Mouse (Mus musculus): ENCODE data around the gene Cd79a.

Cd79a gene

DNA sequence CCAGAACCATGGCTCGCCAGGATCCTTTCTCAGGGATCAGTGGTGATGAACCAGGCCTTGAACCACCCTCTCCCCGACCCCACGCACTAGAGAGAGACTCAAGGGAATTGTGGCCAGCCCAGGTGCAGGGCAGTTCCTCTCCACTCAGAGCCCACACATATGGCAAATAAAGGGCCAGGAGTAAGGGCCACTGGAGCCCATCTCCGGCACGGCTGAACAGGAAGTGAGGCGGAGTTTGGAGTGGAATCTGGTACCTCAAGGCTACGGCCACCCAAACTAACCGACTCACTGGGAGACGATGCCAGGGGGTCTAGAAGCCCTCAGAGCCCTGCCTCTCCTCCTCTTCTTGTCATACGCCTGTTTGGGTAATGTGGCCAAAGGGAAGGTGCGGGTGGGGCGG lies at the start of gene Cd79a:
Gene Cd79a, plus strand, starts transcription at position 158 of the 400 bp plus-strand sequence.
- in situ Hi-C loops (cut with MboI, MseI) = no loop called here

DNA sequence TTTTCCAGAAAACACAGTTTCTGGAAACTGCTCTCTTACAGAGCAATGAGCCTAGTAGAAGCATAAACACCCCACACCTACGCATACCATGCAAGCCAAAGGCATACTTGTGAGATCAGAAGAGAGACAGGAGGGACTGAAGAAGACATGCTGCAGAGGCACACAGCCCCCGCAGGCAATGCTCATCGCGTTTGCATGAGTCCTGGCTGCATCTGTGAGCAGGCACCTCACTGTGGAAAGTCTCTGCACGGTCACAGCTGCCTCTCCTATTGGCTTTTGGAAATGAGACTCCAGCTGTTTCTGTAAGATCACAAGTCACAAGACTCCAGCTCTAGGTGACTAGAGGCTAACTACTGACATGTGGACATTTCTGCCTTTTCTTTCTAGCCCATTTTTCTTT lies 47.0 kb upstream of the Cd79a start:
- in situ Hi-C loops (cut with MboI, MseI) = no loop called here

DNA sequence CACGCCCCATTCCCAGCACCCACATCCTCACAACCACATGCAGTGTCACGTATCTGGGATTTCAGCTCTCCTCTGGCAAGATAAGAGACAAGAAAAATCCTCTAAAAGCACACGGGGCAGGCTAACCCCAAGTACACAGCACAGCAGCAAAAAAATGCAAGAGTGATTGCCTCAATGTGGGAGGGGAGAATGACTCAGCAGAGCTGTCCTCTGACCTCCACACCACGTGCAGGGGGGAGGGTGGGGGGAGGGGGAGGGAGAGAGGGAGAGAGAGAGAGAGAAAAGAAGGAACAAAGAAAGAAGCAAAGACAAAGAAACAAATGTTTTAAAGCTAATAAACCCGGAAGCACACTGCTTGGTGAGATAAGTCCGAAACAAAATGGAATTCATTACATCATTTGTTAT lies 46.3 kb upstream of the Cd79a start:
- in situ Hi-C loops (cut with MboI, MseI) = no loop called here

DNA sequence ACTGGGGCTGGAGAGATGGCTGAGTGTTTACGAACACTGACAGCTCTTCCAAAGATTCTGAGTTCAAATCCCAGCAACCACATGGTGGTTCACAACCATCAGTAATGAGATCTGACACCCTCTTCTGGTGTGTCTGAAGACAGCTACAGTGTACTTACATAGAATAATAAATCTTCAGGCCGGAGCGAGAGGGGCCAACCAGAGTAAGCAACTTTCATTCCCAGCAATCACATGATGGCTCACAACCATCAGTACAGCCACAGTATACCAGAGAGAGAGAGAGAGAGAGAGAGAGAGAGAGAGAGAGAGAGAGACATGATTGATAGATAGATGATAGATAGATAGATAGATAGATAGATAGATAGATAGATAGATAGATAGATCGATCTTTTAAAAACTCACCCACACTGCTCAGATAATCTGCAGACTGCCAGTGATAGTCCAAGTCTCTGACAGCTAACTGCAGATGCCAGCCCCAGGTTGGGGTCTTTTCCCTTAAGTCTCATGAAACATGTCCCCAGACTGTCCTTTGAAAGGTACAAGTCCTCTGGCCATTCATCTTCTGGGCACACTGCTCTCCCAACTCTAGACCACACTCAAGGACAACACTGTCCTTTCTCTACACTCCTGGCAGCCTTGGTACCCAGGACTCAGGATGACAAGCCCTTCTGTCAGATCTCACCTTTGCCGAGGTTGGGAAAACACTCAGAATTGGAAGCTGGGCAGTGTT lies 45.4 kb upstream of the Cd79a start:
- in situ Hi-C loops (cut with MboI, MseI) = no loop called here

DNA sequence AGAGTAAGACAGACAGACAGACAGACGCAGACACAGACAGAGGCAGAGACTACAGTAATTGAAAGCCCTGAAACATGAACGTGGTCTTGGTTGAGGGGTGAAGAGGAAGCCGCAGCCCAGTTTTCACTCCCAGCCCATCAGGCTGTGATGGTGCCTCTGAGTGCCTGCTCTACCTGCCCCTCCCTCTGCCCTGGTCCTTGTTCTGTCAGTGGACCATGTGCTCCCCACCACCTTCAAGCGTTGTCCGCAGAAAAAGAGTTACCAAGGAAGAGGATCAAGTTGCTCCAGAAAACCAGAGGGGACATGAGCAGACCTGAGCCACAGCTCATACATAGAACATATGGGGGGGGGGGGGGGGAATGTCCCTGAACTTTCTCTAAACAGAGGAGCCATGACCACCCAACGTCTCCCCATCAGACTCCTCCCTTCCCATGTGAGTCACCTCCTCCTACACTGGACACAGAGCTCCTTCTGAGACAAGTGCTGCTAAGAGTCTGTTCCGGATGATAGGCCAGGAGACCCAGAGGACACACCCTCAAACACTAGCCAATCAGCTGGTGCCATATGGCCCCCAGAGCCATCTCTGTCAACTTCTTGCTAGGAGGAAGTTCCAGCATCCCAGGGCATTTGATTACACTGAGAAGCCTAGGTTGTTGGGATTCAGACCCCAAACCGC lies 44.5 kb upstream of the Cd79a start:
- in situ Hi-C loops (cut with MboI, MseI) = no loop called here

DNA sequence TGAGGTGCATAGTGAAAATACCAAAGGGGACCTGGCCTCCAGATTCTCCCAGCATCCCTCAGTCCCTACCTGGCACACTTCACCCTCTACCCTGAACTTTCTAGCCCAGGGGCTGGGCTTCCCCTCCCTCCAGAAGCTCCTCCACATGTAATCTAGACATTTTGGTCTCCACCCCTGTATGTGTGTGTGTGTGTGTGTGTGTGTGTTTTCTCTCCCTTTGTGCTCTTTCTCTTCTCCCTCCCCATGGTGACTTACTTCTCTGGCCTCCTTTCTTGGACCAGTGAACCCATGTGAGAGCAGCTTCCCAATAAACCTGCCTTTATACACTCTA lies 44.0 kb upstream of the Cd79a start:
- in situ Hi-C loops (cut with MboI, MseI) = no loop called here

DNA sequence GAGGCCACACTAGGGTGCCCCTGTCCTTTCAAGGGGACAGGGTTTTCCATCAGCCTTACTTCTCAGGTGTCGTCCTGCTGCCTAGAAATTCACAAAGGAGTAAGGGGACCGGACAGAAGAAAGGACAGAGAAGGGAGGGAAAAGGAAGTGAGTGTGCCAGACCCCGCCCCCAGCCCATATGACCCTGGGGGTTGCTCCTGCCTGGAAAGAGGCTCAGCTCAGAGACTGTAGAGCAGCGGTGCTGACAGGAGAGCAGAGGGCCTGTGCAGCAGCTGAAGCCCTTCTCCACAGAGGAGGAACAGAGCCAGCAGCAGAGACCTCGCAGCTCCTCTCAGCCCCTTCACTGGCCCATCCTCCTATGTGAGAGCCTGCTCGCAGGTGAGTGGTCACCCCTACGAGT lies 43.5 kb upstream of the Cd79a start:
- in situ Hi-C loops (cut with MboI, MseI) = no loop called here

DNA sequence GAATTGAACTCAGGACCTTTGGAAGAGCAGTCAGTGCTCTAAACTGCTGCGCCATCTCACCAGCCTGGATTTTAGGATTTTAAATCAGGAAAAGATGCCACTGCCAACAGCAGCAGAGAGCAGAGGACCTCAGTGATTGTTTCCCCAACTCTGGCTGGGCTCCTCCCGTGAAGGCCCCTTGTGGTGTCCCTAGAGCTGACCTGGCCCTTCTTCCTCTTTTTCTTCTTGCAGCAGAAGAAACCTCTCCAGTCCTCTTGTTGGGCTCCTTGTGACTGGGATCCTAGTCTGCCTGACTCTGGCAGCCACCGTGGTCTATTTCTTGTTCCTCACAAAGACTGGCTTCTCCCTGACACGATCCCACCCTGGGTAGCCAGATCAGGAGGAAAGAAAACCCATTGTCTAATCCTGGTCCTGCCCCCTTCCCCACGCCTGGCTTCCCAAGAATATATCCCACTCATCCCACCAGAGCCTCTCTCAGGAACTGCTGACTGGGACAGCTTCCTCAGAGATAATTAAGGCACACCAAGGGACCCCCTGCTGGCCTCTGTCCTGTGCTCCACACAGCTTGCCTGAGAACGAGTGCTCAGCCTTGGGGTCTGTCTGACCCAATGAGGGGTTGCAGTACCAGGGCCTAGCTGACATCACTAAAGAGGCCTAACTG lies 40.6 kb upstream of the Cd79a start:
- in situ Hi-C loops (cut with MboI, MseI) = no loop called here

DNA sequence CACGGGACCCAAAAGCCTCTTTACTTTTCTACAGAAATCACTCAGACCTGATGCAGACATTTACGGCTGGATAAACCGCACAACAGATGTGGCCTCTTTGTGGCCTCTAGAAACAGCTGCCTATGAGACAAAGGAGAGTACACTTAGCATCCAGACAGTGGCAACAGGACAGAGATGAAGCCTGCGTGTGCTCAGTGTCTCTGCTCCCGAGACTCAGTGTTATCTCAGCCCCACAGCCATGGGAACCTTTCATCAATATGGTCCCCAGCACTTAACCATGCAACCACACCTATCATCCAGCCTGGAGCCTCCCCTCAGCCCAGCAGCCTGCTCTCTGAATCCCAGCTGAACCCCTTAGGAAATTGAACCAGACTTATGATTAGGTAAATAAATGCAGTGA lies 37.9 kb upstream of the Cd79a start:
- in situ Hi-C loops (cut with MboI, MseI) = no loop called here

DNA sequence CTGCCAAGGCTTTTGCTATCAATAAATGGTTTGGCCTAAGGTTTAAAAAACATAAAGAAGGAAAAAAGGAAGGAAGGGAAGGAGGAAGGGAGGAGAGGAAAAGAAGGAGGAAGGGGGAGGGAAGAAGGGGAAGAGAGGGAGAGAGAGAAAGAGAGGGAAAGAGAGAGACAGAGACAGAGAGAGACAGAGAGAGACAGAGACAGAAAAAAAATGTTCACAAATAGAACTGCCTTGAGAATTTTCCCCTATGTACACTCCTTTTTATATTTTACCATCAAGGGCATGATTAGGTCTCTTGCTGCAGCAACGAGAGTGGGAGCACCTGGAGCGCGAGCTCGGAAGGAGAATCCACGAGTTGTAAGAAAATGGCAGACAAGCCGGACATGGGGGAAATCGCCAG lies 35.3 kb upstream of the Cd79a start, which contains the start of gene Gm9844:
Gene Gm9844, plus strand, starts transcription at position 301 of the 400 bp plus-strand sequence.
- in situ Hi-C loops (cut with MboI, MseI) = no loop called here

DNA sequence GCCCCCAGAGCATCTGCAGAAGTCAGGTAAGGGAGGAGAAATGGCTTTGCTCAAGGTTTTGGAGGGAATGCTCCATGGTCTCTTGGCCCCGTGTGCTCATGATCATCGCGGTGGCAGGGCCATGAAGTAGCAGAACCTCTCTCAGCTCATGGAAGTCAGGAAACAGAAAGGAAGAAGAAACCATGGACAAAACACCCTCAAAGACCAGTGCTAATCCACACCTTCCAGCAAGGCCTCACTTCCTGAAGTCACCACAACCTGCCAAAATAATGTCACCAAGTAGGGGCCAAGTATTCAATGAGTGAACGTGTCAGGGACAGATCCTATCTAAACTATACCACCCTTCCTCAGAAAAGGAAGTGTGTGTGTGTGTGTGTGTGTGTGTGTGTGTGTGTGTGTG lies 34.3 kb upstream of the Cd79a start:
- in situ Hi-C loops (cut with MboI, MseI) = no loop called here

DNA sequence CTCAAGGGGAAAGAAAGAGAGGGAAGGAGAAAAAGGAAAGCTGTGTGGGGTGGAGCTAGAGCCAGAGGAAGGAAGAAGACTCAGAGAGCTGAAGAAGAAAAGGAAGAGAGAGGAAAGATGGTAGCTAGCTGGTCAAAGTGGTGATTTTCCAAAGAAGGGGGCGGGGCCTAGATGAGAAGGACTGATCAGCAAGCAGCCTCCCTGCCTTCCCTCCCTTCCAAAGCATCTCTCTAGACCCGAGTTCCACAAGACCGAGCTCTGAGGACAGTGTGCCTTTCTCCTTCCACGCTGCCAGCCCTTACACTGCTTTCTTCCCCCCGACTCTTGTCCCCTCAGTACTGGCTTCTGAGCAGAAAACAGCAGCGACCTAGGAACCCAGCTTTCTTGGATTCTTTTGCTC lies 33.0 kb upstream of the Cd79a start:
- in situ Hi-C loops (cut with MboI, MseI) = no loop called here

DNA sequence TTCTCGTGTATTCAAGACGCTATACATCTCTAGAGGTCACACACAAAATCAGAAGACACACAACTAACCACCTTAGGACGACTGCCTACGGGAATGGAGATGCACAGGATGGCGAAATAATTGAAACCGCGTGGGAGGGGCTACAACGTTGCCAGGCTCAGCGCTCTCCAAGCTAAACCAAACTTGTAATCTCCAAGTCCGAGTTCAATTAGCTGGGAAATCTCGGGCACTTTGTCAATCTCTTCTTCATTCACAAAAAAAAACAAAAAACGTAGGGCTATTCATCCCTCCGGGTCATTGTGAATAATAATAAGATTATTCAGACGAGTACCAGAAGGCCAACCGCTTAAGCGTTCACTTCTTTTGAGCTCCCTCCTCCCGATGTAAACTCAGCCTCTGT lies 28.1 kb upstream of the Cd79a start:
- in situ Hi-C loops (cut with MboI, MseI) = no loop called here

DNA sequence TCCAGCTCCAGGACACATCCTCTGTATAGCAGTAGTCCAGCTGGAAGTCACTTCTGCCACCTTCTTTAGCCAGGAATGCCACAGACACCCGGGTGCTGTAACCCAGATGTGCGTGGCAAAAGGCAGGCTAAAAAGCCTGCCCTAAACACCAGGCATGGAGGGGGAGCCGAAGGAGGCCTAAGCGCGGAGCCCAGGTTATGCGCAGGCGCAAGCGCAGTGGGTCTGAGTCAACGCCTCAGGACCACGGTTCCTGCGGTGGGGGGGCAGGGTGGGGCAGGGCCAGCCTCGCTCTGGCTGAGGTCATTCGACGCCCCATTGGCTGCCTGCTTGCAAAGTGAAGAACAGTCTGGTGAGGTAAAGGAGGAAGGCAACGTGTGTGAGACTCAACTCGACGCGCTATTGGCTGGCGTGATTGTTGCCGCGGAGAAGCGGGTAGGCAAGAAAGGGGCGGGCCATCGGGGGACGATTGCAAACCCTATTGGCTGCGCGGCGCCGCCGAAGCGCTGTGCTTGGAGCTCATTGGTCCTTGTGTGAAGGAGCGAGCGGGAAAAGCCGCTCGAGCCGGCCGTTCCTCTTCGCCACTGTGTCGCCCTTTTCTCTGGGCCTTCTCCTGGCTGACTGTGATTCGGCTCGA lies 27.5 kb upstream of the Cd79a start, which contains the start of the genes Lypd4 and Dmrtc2:
Gene Lypd4, minus strand, starts transcription at position 410 of the 634 bp plus-strand sequence.
Gene Dmrtc2, plus strand, starts transcription at position 526 of the 634 bp plus-strand sequence.
- in situ Hi-C loops (cut with MboI, MseI) = no loop called here

DNA sequence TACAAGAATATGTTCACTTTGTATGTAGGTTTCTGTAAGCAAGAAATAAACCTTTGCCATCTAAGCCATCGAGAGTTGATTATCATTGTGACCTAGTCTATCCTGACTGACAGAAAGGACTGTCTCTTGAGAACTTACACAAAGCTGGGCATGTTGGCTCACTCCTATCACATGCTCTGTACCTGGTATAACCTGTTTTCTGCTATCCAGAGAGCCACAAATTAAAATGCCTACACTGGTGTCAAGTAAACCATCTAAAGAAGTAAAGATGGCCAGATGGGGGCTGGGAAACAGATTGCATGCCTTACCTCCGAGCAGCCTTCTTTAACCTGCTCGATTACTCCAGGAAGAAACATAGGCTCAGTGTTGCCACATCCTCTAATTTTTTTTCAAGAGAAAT lies 19.6 kb upstream of the Cd79a start:
- in situ Hi-C loops (cut with MboI, MseI) = no loop called here

DNA sequence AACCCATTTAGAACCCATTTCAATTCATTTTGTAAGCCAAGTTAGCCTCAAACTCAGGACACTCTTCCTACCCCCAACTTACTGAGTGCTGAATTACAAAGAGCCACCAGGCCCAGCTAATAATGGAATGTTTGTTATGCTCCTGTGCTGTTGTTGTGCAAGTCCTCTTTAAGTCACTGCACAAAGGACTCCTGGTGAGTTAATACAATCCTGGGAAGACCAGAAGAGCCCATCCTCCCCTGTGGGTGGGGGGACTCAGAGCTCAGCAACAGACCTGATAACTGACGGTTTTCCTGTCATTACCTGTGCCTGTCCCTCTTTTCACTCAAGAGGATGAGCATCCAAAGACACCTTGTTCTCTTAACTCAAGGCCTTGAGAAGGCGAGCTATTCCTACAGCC lies 17.6 kb upstream of the Cd79a start:
- in situ Hi-C loops (cut with MboI, MseI) = no loop called here

DNA sequence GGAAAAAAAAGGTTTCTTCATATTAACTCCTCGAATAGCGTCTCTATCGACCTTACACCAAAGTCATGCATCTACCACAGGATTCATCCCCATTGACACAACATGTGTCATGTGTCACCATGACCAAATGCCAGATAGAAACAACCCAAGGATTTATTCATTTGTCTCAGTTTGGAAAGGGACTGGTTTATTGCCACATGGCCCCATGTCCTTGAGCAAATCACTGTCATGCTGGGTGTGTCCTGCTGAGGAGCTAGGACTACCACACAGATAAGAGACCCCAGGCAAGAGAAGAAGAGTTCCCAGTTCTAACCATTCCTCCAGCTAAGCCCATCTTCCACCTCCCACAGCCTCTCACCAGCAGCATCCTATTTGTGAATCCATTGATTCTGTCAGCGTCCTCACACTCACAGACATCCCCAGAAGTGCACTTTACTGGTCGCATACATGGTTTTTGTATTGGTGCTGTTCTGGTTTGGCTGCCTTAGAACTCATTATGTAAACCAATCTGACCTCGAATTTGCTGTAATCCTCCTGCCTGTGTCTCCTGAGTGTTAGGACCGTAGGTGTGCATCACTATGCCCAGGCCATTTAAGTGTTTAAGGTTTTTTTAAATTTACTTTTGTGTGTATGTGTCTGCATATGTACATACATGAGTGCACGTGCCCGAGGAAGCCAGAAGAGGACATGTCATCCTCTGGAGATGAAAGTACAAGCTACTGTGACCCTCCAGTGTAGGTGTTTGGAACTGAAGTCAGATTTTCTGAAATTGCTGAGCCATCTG lies 14.6 kb upstream of the Cd79a start:
- in situ Hi-C loops (cut with MboI, MseI) = no loop called here

DNA sequence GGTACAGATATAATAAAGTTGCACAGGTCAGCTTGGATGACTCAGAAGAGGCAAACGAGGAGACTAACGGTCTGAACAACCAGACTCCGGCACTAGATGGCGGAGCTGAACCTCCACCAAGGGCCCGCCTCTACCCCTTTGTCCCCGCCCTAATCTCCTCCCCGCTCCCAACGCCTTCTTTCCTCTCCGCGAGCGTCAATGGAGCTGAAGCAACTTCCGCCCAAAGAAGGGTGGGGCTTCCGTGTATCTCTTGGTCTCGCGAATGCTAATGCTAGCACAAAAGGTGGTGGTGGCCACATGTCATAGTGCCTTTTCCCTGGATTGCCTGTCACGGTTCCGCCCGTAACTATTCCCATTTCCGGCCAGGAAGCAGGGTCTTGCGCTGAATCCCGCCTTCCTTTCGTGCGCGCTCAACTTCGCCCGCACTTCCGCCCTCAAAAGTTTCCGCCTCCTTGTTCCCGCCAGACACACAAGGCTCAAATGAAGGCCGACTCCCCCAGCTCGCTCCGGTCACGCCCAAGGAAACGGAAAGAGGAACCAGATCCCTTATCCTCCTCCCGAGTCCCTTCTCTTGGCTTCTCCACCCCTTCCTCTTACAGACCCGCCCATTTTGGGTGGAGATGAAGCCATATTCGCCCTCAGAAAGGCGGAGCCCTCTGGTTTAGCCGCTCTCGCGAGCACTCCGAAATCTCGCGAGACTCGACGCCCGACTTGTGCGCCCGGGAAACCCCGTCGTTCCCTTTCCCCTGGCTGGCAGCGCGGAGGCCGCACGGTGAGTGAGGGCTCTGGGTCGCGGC lies 13.1 kb upstream of the Cd79a start, which contains the start of gene Rps19:
Gene Rps19, plus strand, starts transcription at position 476 of the 797 bp plus-strand sequence.
- in situ Hi-C loops (cut with MboI, MseI) = no loop called here

DNA sequence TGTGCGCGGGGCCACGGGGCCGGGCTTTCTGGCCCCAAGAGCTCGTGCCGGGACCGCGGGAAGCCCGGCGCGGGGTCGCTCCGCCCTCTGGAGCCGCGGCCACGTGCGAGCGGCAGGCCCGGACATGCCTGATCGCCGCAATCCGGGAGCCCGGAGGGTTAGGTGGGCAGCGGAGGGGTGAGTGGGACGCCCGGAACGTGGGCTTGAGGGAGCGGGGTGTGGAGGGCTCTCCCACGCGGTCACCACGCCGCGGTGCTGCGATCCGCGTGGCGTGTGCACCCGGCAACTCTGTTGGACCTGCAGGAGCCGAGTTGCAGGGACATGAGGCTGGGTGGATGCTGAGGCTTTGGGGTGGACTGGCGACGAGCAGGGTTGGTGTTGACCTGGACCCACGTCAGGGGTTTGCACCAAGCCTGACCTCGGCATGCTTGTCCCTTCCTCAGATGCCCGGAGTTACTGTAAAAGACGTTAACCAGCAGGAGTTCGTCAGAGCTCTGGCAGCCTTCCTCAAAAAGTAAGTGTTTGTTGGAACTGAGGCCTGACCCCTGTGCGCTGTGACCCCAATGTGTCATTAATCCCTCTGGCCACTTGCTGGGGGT lies 12.4 kb upstream of the Cd79a start:
- in situ Hi-C loops (cut with MboI, MseI) = no loop called here
